Mouse (Mus musculus): ENCODE results near the gene Pex14.

DNA sequence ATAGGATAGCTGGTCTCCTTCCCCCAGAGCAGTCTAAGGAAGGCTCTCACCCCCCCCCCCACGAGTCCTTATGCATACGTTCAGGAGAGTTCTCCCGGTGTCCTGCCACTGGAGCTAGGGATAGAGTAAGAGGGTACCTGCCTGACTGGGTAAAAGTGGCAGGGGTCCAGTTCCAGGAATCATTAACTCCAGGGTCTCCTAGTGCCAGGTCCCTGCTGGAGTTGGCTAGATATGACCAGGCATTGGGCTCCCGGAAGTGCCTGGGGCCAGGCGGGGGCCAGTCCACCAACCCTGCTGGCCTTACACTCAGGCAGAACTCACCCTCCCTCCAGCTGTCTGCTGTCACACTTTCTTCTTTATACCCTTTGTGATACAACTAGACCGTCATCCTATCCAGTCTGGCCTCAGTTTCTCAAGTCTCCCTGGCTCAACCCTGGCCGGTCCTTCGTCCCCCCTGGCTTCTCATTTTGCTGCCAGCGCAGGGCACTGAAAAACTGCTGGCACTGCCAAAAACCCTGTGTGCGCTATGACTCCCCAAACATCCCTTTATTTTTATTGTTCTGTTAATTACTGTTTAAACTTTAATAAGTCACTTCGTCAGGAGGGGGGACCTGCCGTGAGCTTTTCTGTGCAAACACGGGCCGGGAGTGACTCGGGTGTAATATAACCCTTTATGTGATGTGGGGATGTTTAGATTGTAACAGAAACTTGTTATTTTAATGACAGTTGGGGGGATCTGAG, 180.8 kb downstream of the Pex14 start:
- TF ChIP-seq POLR2A (IDR thresholded peaks at IDR 0.05; ENCODE audit: low read depth, low read length) (no peak), CTCF (conservative IDR thresholded peaks at IDR 0.05; ENCODE audit: insufficient read depth, insufficient read length, low read depth, low read length) (no peak)

Measured in kidney, adult 2 months (tissue).